Mouse (Mus musculus) liver, embryonic 13.5 days (tissue): ENCODE measurements at regions not wholly inside any gene's neighbourhood (a gene's known extent, or its start where the extent isn't known, plus 50 kb on each side); places are given as distances from the start of the nearest gene placed in this dataset.

Source experiments
- ATAC-seq: fragments of 200-750 bp; cut with Nextera tagmentation; 2 replicates; pipeline ENCODE4 v1.8.0; 2017; ENCODE audit warnings: low read depth, mild to moderate bottlenecking, moderate number of reproducible peaks, moderate library complexity
- DNase-seq: peaks from one replicate; pipeline ENCODE4 v3.0.0; 2022
- H3K27ac ChIP-seq: fragments of 300-500 bp; sonication (generic); 2 replicates; pipeline ENCODE4 v1.5.1; 2015; ENCODE audit warnings: moderate library complexity, mild to moderate bottlenecking, inconsistent platforms
- H3K27me3 ChIP-seq: fragments of 300-500 bp; sonication (generic); 2 replicates; pipeline ENCODE4 v1.6.1; 2015; ENCODE audit warnings: mild to moderate bottlenecking, inconsistent platforms
- H3K36me3 ChIP-seq: fragments of 300-500 bp; sonication (generic); 2 replicates; pipeline ENCODE4 v1.6.1; 2015; ENCODE audit warnings: mild to moderate bottlenecking, inconsistent platforms
- H3K4me1 ChIP-seq: fragments of 300-500 bp; sonication (generic); replicated peaks from 2 replicates; pipeline ENCODE4 v1.6.1; 2015; ENCODE audit warnings: inconsistent platforms
- H3K4me2 ChIP-seq: fragments of 300-500 bp; sonication (generic); 2 replicates; pipeline ENCODE4 v1.6.1; 2015; ENCODE audit warnings: inconsistent platforms, mild to moderate bottlenecking, moderate library complexity
- H3K4me3 ChIP-seq: fragments of 300-500 bp; sonication (generic); replicated peaks from 2 replicates; pipeline ENCODE4 v1.5.1; 2015; ENCODE audit warnings: mild to moderate bottlenecking, inconsistent platforms
- H3K9ac ChIP-seq: fragments of 300-500 bp; sonication (generic); 2 replicates; pipeline ENCODE4 v1.6.1; 2015; ENCODE audit warnings: mild to moderate bottlenecking, inconsistent platforms
- H3K9me3 ChIP-seq: fragments of 300-500 bp; sonication (generic); replicated peaks from 2 replicates; pipeline ENCODE4 v1.6.1; 2016; ENCODE audit warnings: inconsistent platforms
- WGBS: fragments of 180-500 bp; shearing (Covaris S2); methylation state at CpG from one replicate; pipeline ENCODE4 v1.1.7; 2015; ENCODE audit not compliant: insufficient replicate concordance; 5-methylcytosine and 5-hydroxymethylcytosine counted together

- Histone ChIP-seq H3K4me3 (no peak overlapping the region), H3K9ac (no peak overlapping the region), H3K4me1 (peaks cover 4% of the 10 kb centered on the region), H3K27me3 (no peaks in the 10 kb centered on the region), H3K36me3 (no peaks in the 10 kb centered on the region), H3K9me3 (no peaks in the 10 kb centered on the region), H3K27ac (no peak overlapping the region), H3K4me2 (no peak overlapping the region)
- DNase-seq (no peak), ATAC-seq (no peak)
- 79% methylated on average over 4 of the region's 4 CpGs for WGBS
Observed at GRCm38 (mm10) chr1:153994871-153995270, 94.8 kb upstream of the Teddm2 start.

- Histone ChIP-seq H3K9ac (no peak overlapping the region), H3K4me2 (no peak overlapping the region), H3K36me3 (no peaks in the 10 kb centered on the region), H3K27me3 (no peaks in the 10 kb centered on the region), H3K27ac (no peak overlapping the region), H3K4me3 (no peak overlapping the region), H3K4me1 (peaks cover 4% of the 10 kb centered on the region), H3K9me3 (no peaks in the 10 kb centered on the region)
- ATAC-seq (no peak), DNase-seq (no peak)
- 73% methylated on average over 15 of the region's 15 CpGs for WGBS
Observed at GRCm38 (mm10) chr1:153997201-153998181, 97.5 kb upstream of the Teddm2 start.

GRCm38 (mm10) chr1:153999776-154000175 lies 99.7 kb upstream of the Teddm2 start:
- H3K4me1 ChIP-seq = peaks cover 4% of the 10 kb centered on the region
- no peak overlapping the region for H3K4me2 ChIP-seq
- WGBS = 31% methylated on average over 6 of the region's 6 CpGs
- H3K9me3 ChIP-seq = no peaks in the 10 kb centered on the region
- no peak overlapping the region for H3K4me3 ChIP-seq
- H3K36me3 ChIP-seq = no peaks in the 10 kb centered on the region
- no peaks in the 10 kb centered on the region for H3K27me3 ChIP-seq
- ATAC-seq (no peak), DNase-seq (no peak)
- no peak overlapping the region for H3K27ac ChIP-seq
- no peak overlapping the region for H3K9ac ChIP-seq

GRCm38 (mm10) chr1:154003669-154004068 lies 103.6 kb upstream of the Teddm2 start:
- Histone ChIP-seq H3K4me3 (no peak overlapping the region), H3K4me1 (peaks cover 25% of the 10 kb centered on the region), H3K9me3 (no peaks in the 10 kb centered on the region), H3K9ac (no peak overlapping the region), H3K4me2 (no peak overlapping the region), H3K36me3 (no peaks in the 10 kb centered on the region), H3K27me3 (no peaks in the 10 kb centered on the region), H3K27ac (no peak overlapping the region)
- ATAC-seq (no peak), DNase-seq (no peak)
- WGBS = 41% methylated on average over 7 of the region's 7 CpGs

GRCm38 (mm10) chr1:154004647-154005046 lies 104.6 kb upstream of the Teddm2 start:
- no peaks in the 10 kb centered on the region for H3K36me3 ChIP-seq
- WGBS = 68% methylated on average over 4 of the region's 4 CpGs
- no peak overlapping the region for H3K9ac ChIP-seq
- ATAC-seq (no peak), DNase-seq (no peak)
- H3K4me1 ChIP-seq = peaks cover 25% of the 10 kb centered on the region
- no peaks in the 10 kb centered on the region for H3K27me3 ChIP-seq
- no peak overlapping the region for H3K27ac ChIP-seq
- no peak overlapping the region for H3K4me3 ChIP-seq
- H3K4me2 ChIP-seq = no peak overlapping the region
- H3K9me3 ChIP-seq = no peaks in the 10 kb centered on the region

- no peak overlapping the region for H3K4me3 ChIP-seq
- DNase-seq (no peak), ATAC-seq (no peak)
- 33% methylated on average over 13 of the region's 13 CpGs for WGBS
- H3K27me3 ChIP-seq = no peaks in the 10 kb centered on the region
- H3K36me3 ChIP-seq = no peaks in the 10 kb centered on the region
- H3K9me3 ChIP-seq = no peaks in the 10 kb centered on the region
- H3K4me1 ChIP-seq = peaks cover 25% of the 10 kb centered on the region
- no peak overlapping the region for H3K27ac ChIP-seq
- no peak overlapping the region for H3K4me2 ChIP-seq
- no peak overlapping the region for H3K9ac ChIP-seq
Observed at GRCm38 (mm10) chr1:154006055-154006454, 106.0 kb upstream of the Teddm2 start.

GRCm38 (mm10) chr1:154007440-154007839 lies 107.4 kb upstream of the Teddm2 start:
- DNase-seq (peak; percentile 15), ATAC-seq (peak; percentile 88)
- Histone ChIP-seq H3K9ac (no peak overlapping the region), H3K9me3 (no peaks in the 10 kb centered on the region), H3K27me3 (no peaks in the 10 kb centered on the region), H3K4me1 (peaks cover 25% of the 10 kb centered on the region), H3K36me3 (no peaks in the 10 kb centered on the region), H3K27ac (no peak overlapping the region), H3K4me2 (no peak overlapping the region), H3K4me3 (no peak overlapping the region)
- 16% methylated on average over 3 of the region's 3 CpGs for WGBS

GRCm38 (mm10) chr1:154008593-154009310 lies 108.7 kb upstream of the Teddm2 start:
- Histone ChIP-seq H3K9me3 (no peaks in the 10 kb centered on the region), H3K27ac (no peak overlapping the region), H3K4me3 (no peak overlapping the region), H3K9ac (no peak overlapping the region), H3K4me2 (no peak overlapping the region), H3K27me3 (no peaks in the 10 kb centered on the region), H3K4me1 (peaks cover 25% of the 10 kb centered on the region), H3K36me3 (no peaks in the 10 kb centered on the region)
- DNase-seq = no peak
- ATAC-seq = no peak
- WGBS = 70% methylated on average over 11 of the region's 11 CpGs

- no peak for ATAC-seq
- H3K9ac ChIP-seq = no peak overlapping the region
- WGBS = 43% methylated on average over 4 of the region's 4 CpGs
Observed at GRCm38 (mm10) chr1:154010681-154011080, 110.7 kb upstream of the Teddm2 start.

GRCm38 (mm10) chr1:154016516-154016915 lies 116.5 kb upstream of the Teddm2 start:
- WGBS = 53% methylated on average over 2 of the region's 2 CpGs
- H3K4me1 ChIP-seq = peaks cover 3% of the 10 kb centered on the region; the same call in 1 of the 2 replicates
- H3K27ac ChIP-seq = no peak overlapping the region
- no peak overlapping the region for H3K4me3 ChIP-seq
- H3K9me3 ChIP-seq = no peaks in the 10 kb centered on the region
- DNase-seq = no peak
- H3K36me3 ChIP-seq = no peaks in the 10 kb centered on the region
- H3K4me2 ChIP-seq = no peak overlapping the region
- H3K27me3 ChIP-seq = peaks cover 2% of the 10 kb centered on the region; the same call in 1 of the 2 replicates
- no peak overlapping the region for H3K9ac ChIP-seq
- no peak for ATAC-seq

More at GRCm38 (mm10) chr1:154010681-154011080, 110.7 kb upstream of the Teddm2 start:
- H3K36me3 ChIP-seq = no peaks in the 10 kb centered on the region
- no peak overlapping the region for H3K27ac ChIP-seq
- H3K4me2 ChIP-seq = no peak overlapping the region
- H3K9me3 ChIP-seq = no peaks in the 10 kb centered on the region
- peaks cover 22% of the 10 kb centered on the region for H3K4me1 ChIP-seq
- DNase-seq = no peak
- H3K27me3 ChIP-seq = no peaks in the 10 kb centered on the region
- no peak overlapping the region for H3K4me3 ChIP-seq

GRCm38 (mm10) chr1:154018241-154018640 lies 118.2 kb upstream of the Teddm2 start:
- Histone ChIP-seq H3K36me3 (no peaks in the 10 kb centered on the region), H3K4me3 (no peak overlapping the region), H3K9ac (no peak overlapping the region), H3K27me3 (peaks cover 2% of the 10 kb centered on the region; the same call in 1 of the 2 replicates), H3K4me1 (peaks cover 3% of the 10 kb centered on the region; the same call in 1 of the 2 replicates), H3K4me2 (no peak overlapping the region), H3K27ac (no peak overlapping the region), H3K9me3 (no peaks in the 10 kb centered on the region)
- ATAC-seq = no peak
- 70% methylated on average over 6 of the region's 6 CpGs for WGBS
- DNase-seq = no peak
